Mouse (Mus musculus) inflammation-experienced regulatory T-cells, adult 16 weeks (primary cell): ENCODE measurements around the gene Gramd2. TPM values are rescaled to one million over a fixed set of nuclear protein-coding genes. Genes with fewer than 3 reads are reported as not detected.

Experiments used
- polyA plus RNA-seq: library from polyadenylated mRNA; unstranded; fragments of 100-300 nt; shearing (Covaris generic); gene quantifications from one replicate; pipeline ENCODE4 v1.2.1, GENCODE M21; 2017

Gene Gramd2
- polyA plus RNA-seq: not detected

GRCm38 (mm10) chr9:59679678-59680533, at the start of gene Gramd2:
Gramd2 (plus strand) TSS chr9:59680144.

DNA sequence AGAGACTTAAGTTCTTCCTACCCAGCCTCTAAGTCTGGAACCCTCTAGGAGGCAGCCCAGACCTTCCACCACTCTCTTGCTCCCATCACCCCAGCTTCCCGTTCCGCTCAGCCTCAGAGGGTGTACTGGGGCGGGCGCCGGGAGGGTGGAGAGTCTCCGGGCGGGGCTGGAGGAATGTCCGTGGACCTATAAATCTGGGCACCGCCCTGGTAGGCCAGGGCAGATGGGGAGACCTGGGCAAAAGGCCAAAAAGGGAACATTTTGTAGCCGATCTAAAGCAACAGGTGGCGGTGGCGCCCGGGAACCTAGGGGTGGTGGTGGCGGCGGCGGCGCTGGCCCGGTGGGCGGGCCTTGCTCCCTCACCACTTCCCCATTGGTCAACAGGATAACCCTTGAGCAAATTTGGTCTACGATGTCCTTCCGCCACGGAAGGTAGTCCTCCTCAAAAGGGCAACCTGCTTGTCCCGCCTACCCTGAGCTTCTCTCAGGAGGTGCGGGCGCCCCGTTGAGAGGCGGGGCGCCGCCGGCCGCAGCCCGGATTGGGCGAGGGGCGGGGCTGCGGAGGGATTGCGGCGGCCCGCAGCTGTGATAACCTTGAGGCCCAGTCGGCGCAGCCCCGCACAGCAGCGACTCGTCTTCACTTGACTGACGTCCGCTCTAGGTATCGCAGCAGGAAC, 23.8 kb upstream of the Gramd2 start, which contains the start of gene Pkm:
Gene Pkm (plus strand): TSS at position 411 of the 677 bp plus-strand sequence.

DNA sequence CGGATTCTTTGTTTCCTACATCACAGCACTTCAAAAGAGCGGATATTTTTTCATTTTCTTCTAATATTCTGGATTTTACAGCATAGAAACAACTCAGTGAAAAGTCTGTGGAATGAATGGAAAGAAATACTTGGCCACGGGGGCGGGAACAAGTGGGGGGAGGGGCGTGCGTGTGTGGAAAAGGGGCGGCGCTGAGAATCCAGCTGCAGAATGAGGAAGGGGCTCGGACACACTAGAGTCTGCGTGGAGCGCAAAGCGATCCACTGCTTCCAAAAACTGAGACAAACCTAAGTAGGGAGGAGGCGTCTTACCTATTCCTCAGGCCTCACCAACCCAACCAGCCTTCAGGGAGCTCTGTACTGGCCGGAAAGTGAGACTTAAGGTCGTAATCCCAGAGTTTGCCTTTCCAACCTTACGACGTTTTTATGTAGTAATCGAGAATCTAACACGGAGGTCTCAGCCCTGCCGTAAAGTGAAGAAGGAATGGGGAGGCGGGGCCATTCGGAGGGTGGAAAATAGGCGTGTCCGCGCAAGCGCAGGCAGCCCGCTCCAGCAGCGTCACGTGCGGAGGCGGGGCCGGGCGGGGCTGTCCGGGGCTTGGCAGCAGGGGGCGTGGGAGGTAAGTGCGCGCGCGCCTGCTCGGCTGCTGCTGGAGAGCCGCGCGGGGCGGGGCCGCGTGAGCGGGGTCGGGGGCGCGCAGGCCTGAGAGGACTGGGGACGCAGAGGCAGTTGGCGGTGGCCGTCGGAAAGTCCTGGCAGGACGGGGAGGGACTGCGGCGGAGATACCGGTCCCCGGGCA, 70.5 kb downstream of the Gramd2 start, which contains the start of the genes Senp8 and Myo9a:
Gene Senp8 (minus strand): TSS at position 444 of the 799 bp plus-strand sequence.
Gene Myo9a (plus strand): TSS at position 630 of the 799 bp plus-strand sequence.

Other genes starting within 250 kb of the Gramd2 start
- gene Arih1, start 193.5 kb upstream of the Gramd2 start, polyA plus RNA-seq: 16.9 TPM
- 83.8 TPM for gene Hexa, start 140.6 kb upstream of the Gramd2 start, polyA plus RNA-seq
- gene Tmem202, start 140.3 kb upstream of the Gramd2 start, polyA plus RNA-seq: 0.52 TPM
- not detected for gene Celf6, start 102.2 kb upstream of the Gramd2 start, polyA plus RNA-seq
- gene Parp6, start 62.9 kb upstream of the Gramd2 start, polyA plus RNA-seq: 39.1 TPM
- gene Pkm, start 23.8 kb upstream of the Gramd2 start, polyA plus RNA-seq: 1,021 TPM
- gene Senp8, start 70.6 kb downstream of the Gramd2 start, polyA plus RNA-seq: 8.3 TPM
- gene Myo9a, start 70.8 kb downstream of the Gramd2 start, polyA plus RNA-seq: 32.5 TPM